Mouse (Mus musculus): ENCODE measurements around the gene Zyg11a.
"Not testable (repeated sequence)": the region's sequence is repeated elsewhere in the genome, so short reads cannot be mapped to it uniquely, and the experiment has no call there.

Zyg11a gene

DNA sequence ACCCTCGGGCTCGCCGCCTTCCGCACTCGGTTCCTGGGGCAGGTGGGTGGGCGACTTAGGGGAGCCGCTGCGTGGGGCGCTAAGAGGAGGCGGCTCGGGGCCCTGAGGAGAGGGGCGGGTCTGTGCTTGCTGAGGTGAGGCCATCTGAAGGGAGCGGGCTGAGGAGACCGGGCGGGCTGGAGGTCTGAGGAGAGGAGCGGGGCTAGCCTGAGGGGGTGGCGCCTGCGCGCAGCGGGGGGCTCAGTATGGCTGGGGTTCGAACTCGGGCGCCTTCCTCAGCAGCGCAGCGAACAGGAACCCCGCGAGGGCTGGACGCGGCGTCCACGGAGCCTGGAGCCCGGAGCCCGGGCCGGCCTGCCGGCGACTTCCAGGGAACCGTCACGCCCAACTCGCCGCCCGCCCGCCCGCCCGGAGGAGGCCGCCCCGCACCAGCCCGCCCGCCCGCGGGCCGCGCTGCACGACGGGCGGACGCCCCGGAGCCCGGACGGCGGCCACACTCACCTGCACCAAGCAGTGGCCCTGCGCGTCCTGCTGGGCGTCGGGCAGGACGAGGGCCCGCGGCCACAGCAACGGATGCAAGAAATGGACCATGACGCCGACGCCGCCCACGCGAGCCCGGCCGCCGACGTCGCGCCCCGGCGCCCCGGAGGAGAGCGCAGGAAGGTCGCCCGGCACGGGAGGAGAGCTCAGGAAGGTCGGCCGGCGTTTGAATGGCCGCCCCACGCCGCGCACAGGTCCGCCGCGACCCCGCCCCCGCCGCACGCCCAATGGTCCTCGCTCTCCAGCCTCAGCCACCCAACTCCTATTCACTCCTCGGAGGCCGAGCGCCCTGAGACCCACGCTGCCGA is at the start of gene Zyg11a:
TSS of gene Zyg11a (minus strand) at position 717 of the 848 bp plus-strand sequence.
- in situ Hi-C loops (cut with MboI, MseI): no loop called here

DNA sequence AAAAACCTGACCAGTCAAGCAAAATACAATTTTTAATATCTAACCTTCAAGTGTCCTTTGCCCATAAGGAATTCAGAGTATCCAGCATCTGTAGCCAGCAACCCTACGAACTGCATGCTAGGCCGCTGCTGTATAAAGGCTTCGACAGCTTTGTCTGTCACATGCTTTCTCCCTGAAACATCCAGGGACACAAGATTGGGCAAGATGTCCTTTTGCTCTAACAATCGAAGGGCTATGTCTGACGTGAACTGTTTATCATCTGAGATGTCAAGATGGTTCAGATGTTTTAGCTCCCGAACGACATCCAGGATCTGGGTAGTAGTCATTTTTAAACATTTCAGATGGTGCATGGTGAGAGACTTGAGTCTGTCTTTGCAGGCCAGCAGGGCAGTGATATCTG is 47.9 kb upstream of the Zyg11a start:
- in situ Hi-C loops (cut with MboI, MseI): no loop called here

DNA sequence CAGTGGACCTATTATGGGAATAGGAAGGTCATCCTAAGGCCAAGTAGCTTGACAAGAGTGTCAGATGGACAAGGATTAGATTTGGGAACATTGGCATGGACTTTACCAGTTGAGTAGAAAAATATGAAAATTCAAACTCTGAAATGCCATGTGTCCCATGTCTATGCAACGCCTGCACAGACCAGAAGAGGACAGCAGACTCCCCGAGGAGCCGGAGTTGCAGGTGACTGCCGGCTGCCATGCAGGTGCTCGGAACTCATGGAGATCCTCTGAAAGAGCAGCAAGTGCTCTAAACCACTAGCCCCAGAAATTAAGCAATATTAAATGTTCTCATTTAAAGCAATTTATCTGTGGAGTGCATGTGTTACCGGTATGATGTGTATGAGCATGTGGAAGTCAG is 35.5 kb upstream of the Zyg11a start:
- in situ Hi-C loops (cut with MboI, MseI): loop anchor here (10.0 kb wide), 1 partner anchor 479 kb away; no protein-coding TSS in a partner anchor

DNA sequence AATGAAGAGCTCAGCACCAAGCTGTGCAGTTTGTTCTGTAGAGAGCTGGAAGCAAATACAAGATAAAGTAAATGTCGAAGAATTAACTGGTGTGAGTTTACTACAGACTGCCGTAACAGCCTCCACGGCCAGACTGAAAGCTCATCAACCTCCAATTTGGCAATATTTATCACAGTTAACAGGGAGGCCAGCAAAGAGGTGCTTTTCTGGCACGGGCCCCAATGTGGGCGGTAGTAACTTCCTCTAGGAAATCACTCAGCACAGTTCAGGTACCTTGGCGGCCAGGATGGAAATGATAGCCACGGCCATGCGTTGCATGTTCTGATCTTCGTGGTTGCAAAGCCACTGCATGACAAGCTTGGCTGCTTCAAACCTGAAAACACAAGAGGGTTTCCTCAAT is 32.7 kb upstream of the Zyg11a start:
- in situ Hi-C loops (cut with MboI, MseI): loop anchor here (10.0 kb wide), 1 partner anchor 476 kb away; no protein-coding TSS in a partner anchor

DNA sequence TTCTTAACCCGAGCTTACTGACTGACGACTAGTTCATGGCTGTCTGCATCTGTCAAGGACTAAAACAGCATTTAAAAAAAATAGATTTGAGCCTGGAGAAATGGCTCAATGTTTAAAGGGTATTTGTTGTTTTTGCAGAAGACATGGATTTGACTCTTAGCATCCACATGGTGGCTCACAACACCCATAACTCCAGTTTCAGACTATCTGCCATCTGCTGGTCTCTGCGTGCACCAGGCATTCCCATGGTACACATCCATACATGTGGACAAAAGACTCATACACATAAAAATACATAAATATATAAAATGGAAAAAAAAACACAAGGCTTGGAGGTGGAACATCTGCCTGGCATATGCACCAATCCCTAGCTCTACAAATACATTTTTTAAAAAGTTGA is 31.5 kb upstream of the Zyg11a start:
- in situ Hi-C loops (cut with MboI, MseI): loop anchor here (5.0 kb wide), 1 partner anchor 73 kb away; no protein-coding TSS in a partner anchor

DNA sequence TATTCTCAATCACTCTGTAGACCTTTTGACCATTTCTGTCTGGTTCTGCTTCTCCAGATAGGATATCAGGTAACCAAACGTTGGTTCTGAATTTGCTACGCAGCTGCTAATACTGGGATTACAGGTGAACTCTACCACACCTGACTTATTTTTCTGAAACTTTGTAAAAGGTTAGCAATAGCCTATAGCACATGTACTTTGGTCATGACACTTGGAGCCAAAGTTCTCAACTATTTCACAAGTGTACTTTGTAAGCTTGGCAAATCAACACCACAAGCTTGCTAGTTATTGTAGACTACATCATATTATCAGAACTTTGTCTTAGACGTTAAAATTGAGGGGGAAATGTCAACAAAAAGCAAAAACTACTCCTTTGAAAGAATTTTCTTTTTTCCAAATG is 15.8 kb upstream of the Zyg11a start:
- in situ Hi-C loops (cut with MboI, MseI): no loop called here

DNA sequence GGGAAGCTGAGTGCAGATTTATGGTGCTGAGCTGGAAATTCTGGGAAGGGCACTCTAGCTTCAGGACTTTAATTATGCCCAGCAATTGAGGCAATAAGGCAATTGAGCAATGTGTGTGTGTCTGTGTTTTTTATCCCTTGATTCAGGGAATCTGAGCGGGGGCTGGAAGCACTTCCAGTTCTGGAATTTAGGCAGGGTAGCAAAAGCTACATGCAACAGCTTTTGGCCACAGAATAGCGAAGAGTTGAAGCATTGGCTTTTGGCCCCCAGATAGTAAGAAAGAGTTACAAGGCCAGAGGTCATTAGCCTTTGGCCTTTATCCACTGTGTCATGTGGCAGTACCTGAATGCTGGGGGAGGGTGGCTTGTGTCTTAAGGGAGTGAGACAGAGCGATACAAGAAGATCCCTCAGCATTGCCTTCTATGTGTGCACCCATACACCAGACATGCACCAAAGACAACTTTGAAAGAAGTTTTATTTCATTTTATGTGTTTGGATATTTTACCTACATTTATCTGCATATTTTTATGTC is 7.6 kb upstream of the Zyg11a start:
- in situ Hi-C loops (cut with MboI, MseI): no loop called here

DNA sequence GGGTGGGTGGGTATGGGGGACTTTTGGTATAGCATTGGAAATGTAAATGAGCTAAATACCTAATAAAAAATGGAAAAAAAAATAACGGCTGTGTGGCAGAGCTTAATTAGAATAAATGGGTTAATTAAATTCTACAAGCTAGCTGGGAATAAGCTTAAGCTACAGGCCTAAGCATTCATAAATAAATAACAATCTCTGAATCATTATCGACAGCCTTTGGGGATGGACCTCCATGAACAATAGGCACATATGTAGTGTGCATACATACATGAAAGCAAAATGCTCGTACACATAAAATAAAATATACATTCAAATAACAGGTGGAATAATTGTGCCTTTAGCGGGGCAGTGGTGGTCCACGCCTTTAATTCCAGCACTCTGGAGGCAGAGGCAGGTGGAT is 4.7 kb upstream of the Zyg11a start:
- in situ Hi-C loops (cut with MboI, MseI): no loop called here

DNA sequence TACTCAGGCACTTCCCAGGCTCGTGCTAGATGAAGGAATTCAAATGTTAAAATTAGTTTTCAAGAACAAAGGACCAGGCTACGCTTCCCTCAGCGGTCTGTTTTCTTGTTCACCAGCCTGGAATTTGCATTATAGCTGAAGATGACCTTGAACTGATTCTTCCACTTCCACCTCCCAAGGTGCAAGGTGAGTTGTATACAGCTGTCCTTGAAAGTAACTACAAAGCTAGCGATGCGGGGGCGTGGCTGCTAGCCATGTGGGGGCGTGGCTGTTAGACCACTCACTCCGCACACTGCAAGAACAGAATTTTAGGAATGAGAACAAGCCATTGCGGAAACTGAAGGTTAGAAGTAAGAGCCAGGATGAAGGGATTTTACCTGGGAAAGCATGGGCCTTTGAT is 1.2 kb upstream of the Zyg11a start:
- in situ Hi-C loops (cut with MboI, MseI): no loop called here

DNA sequence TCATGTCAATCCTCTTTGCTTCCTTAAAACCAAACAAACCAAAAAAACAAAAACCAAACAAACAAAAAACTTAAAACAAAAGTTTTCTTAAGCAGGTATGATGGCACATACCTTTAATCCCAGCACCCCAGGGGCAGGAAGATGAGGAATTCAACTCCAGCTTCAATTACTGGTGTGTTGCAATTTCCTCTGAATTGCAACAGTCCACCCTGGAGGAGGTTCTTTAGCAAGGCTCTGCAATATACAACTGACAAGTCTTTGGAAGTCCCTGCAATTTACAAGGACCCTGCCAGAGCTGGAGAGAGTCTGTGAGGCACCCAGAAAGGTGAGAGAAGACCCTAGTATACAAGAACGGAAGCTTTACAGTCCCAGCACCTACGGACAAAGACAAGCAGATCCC is 4.8 kb downstream of the Zyg11a start:
- in situ Hi-C loops (cut with MboI, MseI): no loop called here

DNA sequence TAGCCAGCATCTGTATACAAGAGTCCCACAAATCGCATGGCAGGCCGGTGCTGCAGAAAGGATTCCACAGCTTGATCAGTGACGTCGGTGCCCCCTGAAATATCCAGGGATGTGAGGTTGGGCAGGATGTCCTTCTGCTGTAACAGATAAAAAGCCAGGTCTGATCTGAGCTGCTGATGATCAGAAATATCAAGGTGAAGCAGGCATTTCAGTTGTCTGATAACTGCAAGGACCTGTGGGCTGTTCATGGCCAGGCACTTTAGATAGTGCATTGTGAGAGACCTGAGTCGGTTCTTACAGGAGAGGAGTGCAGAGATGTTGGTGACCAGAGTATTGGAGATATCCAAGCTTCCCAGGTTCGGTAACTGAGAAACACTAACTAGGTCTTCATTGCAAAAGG is 13.2 kb downstream of the Zyg11a start:
- in situ Hi-C loops (cut with MboI, MseI): loop anchor here (5.0 kb wide), 1 partner anchor 37 kb away; the partner anchor contains the start of gene Echdc2

DNA sequence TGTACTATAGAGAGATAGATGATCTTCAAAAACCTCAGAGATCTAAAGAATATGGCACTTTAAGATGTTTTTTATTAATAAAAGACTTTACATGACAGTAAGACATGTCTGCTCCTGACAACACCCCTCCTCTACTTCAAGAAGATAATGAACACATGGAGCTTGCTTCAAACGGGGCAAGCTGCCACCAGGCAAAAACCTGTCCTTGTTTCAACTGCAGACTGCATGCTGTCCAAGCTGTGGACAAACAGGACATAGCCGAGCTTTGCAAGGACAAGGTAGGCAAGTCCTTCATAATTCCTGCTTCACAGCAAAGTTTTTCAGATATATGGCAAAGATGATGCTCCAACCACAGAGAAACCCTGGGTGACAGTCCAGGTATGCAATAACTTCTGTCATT is 18.6 kb downstream of the Zyg11a start:
- in situ Hi-C loops (cut with MboI, MseI): no loop called here

DNA sequence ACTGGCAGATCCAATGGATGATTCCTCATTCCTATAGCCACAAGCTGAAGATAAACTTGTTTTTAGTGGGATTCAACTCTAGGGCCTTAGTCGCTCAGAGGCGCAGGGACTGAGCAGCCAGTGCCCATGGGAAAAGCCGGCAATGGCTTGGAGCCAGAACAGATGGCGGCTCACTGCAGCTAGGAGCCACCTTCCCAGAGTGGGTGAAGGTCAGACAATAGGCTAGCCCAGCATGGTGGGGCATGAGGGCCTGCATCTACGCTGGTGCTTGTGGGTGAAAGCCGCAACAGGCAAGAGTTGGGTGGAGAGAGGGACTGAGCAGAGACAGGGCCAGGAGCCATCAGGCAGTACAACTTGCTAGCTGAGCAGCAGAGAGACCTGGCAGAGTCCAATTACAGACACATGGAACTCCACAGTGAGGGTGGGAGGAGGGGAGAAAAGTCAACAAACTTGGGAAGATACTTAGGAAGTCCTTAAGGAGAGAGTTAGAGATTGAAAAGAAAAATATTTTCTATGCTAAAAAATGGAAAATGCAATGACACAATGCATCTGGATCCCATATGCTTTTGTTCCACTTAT is 21.5 kb downstream of the Zyg11a start:
- in situ Hi-C loops (cut with MboI, MseI): no loop called here

DNA sequence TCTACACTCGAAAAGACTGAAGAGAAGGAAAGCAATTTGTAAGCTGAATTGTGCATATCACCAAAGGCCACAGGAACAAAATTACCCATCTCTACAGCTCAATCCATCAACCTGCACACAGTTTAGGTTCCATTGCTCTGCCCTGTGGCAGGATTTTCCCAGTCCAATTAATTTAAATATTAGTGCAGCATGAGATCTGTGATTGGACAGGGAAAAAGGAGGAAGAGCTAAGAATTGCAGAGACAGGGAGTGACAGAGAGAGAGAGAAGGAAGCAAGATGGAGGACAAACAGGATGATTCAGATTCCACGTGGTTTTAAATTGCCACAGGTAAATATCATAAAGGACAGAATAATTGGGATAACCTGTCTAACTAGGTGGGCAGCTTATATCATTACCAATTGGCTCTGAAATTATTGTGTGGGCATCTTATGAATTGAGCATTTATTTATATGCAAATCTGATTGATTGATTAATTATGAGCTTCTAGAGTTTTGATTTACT is 25.0 kb downstream of the Zyg11a start:
- in situ Hi-C loops (cut with MboI, MseI): no loop called here

DNA sequence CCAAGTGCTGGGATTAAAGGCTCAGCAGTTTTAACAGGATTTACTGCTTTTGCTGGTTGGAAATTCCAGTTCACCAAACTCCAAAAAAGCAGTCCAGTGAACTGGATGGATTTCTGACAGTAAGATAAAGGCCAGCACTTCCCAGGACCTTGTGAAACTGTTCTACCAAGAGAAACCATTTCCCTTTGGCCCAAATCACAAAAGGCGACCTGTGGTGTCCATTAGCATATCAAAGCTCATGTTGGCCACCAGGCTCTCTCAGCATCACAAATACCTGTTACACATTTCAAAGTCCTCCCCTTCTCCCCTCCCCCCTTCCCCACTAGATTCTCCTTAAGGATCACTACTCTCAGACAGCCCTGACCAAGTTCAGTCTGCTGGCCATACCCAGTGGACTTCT is 35.6 kb downstream of the Zyg11a start:
- in situ Hi-C loops (cut with MboI, MseI): no loop called here

DNA sequence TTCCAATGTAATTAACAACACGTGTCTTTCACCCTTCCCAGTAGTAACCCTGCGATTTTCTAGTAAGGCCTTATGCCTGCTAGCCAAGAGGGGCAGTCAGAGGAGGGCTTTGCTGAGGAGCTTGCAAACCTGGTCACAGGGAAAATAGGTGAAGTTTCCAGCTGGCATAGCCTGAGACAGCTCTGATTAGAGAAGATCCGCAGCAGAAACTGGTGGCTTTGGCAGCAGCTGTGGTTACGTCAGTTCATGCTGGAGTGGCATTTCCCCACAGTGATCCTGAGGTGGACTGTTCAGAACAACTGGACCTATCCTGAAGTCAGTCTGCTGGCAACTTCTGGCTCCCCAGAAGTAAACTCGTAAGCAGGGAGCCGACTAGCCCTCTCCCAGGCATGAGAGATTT is 49.8 kb downstream of the Zyg11a start:
- in situ Hi-C loops (cut with MboI, MseI): loop anchor here (5.0 kb wide), 1 partner anchor 39 kb away; no protein-coding TSS in a partner anchor

DNA sequence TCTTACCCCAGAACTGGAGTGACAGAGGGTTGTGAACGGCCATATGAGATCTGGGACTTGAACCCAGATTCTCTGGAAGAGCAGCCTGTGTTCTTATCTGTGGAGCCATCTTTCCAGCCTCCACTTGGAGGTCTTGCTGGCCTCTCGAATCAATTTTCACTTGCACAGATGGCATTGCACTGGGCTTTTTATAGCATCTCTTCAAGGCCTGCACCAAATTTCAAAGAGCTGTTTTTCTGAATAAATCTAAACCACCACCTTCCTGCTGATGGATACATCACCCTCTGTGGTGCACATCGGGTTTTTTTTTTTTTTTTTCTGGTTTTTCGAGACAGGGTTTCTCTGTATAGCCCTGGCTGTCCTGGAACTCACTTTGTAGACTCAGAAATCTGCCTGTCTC is 51.0 kb downstream of the Zyg11a start:
- in situ Hi-C loops (cut with MboI, MseI): loop anchor here (5.0 kb wide), 1 partner anchor 40 kb away; no protein-coding TSS in a partner anchor

DNA sequence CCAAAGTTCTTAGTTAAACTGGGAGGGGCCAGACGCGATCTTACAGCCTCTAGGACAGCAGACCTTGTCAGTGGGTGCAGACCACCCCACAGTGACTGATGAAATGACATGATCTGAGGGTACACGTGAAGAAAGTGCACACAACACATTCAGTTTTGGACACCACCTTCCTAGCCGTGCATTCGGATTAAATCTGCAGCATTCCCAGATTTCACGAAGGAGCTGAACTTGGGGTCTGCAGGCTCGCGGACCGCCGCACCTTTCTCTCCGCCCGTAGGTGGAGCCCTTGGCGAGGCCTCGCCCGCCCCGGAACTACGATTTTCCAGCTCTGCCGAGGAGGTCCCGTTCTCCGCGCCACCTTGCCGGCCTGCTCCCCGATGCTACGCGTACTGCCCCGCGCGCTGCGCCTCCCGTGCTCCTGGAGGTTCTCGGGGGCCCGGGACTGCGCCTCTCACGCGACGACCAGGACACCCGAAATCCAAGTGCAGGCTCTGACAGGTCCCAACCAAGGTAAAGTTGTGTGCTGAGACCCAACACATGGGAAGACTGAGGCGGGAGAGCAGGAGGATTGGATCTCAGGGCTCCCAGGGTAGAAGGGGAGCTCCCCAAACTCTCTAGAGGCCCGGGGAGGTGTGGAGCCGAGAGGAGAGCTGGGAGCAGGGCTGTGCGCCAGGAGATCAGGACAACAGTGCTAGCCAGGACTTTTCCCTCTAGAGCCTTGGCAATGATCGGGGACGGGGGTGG is 52.5 kb downstream of the Zyg11a start, which contains the start of gene Echdc2:
TSS of gene Echdc2 (plus strand) at position 286 of the 744 bp plus-strand sequence.
- in situ Hi-C loops (cut with MboI, MseI): loop anchor here (5.0 kb wide), 1 partner anchor 42 kb away; no protein-coding TSS in a partner anchor

DNA sequence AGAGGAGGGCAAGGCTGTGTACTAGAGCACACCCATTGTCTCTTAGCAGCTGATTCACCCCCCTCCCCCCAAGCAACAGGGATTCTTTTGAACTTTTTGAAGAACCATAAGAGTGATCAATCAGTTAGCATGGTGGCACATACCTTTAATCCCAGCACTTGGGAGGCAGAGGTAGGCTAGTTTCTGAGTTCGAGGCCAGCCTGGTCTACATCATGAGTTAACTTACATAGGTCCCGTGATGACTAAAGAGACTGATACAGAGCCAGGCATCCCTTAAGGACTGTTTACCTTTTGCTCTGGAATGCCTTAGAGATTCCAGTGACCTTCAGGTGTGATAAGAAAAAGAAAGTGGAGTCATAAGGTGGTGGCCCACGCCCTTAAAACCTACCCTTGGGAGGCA is 54.6 kb downstream of the Zyg11a start:
- in situ Hi-C loops (cut with MboI, MseI): no loop called here

DNA sequence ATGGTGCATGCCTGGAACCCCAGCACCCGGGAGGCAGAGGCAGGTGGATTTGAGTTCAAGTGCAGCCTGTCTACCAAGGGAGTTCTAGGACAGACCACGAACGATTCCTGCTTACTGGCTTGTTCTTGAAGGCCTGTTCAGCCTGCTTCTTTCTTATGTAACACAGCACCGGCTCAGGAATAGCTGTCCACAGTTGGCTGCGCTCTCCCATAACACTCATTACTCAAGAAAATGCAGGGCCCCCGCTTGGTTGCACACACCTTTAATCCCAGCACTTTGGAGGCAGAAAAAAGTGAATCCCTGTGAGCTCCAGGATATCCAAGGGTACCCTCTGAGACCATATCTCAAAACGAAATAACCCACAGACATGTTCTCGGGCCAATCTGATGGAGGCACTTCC is 55.9 kb downstream of the Zyg11a start:
- in situ Hi-C loops (cut with MboI, MseI): no loop called here

DNA sequence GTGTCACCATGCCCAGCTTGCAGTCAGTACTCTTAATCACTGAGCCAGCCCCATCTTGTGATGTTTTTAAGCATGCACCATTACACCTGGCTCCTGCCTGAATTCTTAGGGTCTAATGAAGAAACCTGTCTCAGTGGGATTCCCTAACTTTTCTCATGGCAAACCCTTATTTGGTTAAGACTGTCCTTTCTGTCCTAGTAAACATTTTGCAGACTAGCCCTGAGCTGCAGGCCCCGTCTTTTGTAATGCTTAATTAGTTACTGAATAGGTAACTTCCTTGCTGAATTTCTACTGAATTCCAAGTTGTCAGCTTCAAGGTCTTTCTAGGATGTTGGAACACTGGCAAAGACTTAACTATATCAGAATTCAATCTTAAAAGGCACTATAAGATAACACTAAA is 62.7 kb downstream of the Zyg11a start:
- in situ Hi-C loops (cut with MboI, MseI): not testable (repeated sequence)

DNA sequence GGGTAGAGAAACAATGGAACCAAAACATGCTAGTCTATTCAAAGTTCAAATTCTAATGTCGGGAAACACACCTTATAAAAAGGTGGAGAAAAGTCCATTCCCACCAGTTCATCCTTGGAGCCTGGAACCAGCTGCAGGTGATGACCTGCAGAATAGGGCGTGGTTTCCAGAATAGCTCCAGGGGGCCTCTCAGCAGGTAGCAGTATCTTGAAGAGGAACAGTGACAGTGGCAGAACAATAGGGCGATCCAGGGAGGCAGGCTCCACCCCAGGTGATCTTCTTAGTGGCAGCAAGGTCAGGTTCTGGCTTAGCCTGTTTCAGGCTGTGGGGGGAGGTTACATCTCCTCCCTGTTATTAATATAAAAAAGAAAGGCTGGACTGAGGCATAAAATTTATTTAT is 72.3 kb downstream of the Zyg11a start:
- in situ Hi-C loops (cut with MboI, MseI): not testable (repeated sequence)
